Mouse (Mus musculus) liver, embryonic 12.5 days (tissue): ENCODE results near the gene Fip1l1. TPM values are rescaled to one million over a fixed set of nuclear protein-coding genes. Genes with fewer than 3 reads are reported as not detected.

Experiments
- ATAC-seq: fragments of 200-750 bp; cut with Nextera tagmentation; 2 replicates; pipeline ENCODE4 v1.8.0; 2017; ENCODE audit warnings: moderate number of reproducible peaks, mild to moderate bottlenecking, moderate library complexity
- H3K27ac ChIP-seq: fragments of 300-500 bp; sonication (generic); 2 replicates; pipeline ENCODE4 v1.5.1; 2016; ENCODE audit warnings: mild to moderate bottlenecking
- H3K27me3 ChIP-seq: fragments of 300-500 bp; sonication (generic); replicated peaks from 2 replicates; pipeline ENCODE4 v1.6.1; 2016; ENCODE audit warnings: mild to moderate bottlenecking, moderate library complexity
- H3K36me3 ChIP-seq: fragments of 300-500 bp; sonication (generic); 2 replicates; pipeline ENCODE4 v1.6.1; 2016; ENCODE audit warnings: mild to moderate bottlenecking, moderate library complexity
- H3K4me1 ChIP-seq: fragments of 300-500 bp; sonication (generic); 2 replicates; pipeline ENCODE4 v1.6.1; 2016
- H3K4me2 ChIP-seq: fragments of 300-500 bp; sonication (generic); 2 replicates; pipeline ENCODE4 v1.6.1; 2016; ENCODE audit warnings: mild to moderate bottlenecking, moderate library complexity
- H3K4me3 ChIP-seq: fragments of 300-500 bp; sonication (generic); 2 replicates; pipeline ENCODE4 v1.5.1; 2016; ENCODE audit warnings: mild to moderate bottlenecking, moderate library complexity
- H3K9ac ChIP-seq: fragments of 300-500 bp; sonication (generic); 2 replicates; pipeline ENCODE4 v1.6.1; 2016; ENCODE audit warnings: mild to moderate bottlenecking, moderate library complexity
- H3K9me3 ChIP-seq: fragments of 300-500 bp; sonication (generic); replicated peaks from 2 replicates; pipeline ENCODE4 v1.6.1; 2016; ENCODE audit warnings: mild to moderate bottlenecking, moderate library complexity
- WGBS: fragments of 180-500 bp; shearing (Covaris S2); methylation state at CpG from one replicate; pipeline ENCODE4 v1.1.7; 2016; ENCODE audit not compliant: insufficient replicate concordance; 5-methylcytosine and 5-hydroxymethylcytosine counted together
- polyA plus RNA-seq: library from polyadenylated mRNA; unstranded; fragments of >200 nt; fragmentation: Nextera tagmentation; extraction: Ambion mirVana; gene quantifications from 2 replicates; pipeline ENCODE4 v1.2.1, GENCODE M21; 2016

Fip1l1 gene
- polyA plus RNA-seq, 1 experiment from 2014 or later, result 63.3 TPM

- Histone ChIP-seq H3K4me1 (no peaks in the 10 kb centered on the region), H3K4me3 (no peak overlapping the region), H3K36me3 (peaks cover 90% of the 10 kb centered on the region), H3K9ac (no peak overlapping the region), H3K4me2 (no peak overlapping the region), H3K27me3 (no peaks in the 10 kb centered on the region), H3K27ac (no peak overlapping the region), H3K9me3 (no peaks in the 10 kb centered on the region)
- 88% methylated on average over 5 of the region's 5 CpGs for WGBS
- ATAC-seq, result no peak
These were observed 56.2 kb downstream of the Fip1l1 start for GRCm38 (mm10) chr5:74591413-74591812.

DNA sequence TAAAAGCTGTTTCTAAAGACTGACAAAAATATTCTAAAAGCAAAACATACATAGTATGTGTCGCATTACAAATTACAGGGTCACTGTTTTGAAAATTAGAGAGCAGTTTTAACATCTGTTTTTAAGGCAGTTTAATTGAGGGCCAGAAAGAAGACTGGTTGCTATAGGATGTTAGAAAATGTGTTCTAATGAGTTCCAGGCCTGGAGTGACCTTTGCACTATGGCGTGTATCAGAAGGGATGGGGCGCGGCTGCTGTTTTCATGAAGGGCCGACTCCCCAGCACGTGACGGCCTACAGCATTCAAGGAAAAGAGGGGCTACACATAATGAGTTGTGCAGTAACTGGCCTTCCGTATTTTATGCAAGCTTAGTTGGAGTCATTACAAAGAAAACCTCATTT lies 57.9 kb downstream of the Fip1l1 start:
- peaks cover 90% of the 10 kb centered on the region for H3K36me3 ChIP-seq

GRCm38 (mm10) chr5:74600010-74600409 lies 64.8 kb downstream of the Fip1l1 start:
- 83% methylated on average over 5 of the region's 5 CpGs for WGBS
- ATAC-seq, result no peak
- Histone ChIP-seq H3K4me3 (no peak overlapping the region), H3K9ac (no peak overlapping the region), H3K4me1 (no peaks in the 10 kb centered on the region), H3K4me2 (no peak overlapping the region), H3K36me3 (peaks cover 43% of the 10 kb centered on the region), H3K9me3 (no peaks in the 10 kb centered on the region), H3K27me3 (no peaks in the 10 kb centered on the region), H3K27ac (no peak overlapping the region)

More for the DNA sequence above, 57.9 kb downstream of the Fip1l1 start:
- WGBS, result 83% methylated on average over 8 of the region's 8 CpGs
- H3K4me3 ChIP-seq, result no peak overlapping the region
- H3K27me3 ChIP-seq, result no peaks in the 10 kb centered on the region
- no peak overlapping the region for H3K4me2 ChIP-seq
- no peak overlapping the region for H3K9ac ChIP-seq
- no peaks in the 10 kb centered on the region for H3K4me1 ChIP-seq
- ATAC-seq, result no peak
- H3K27ac ChIP-seq, result no peak overlapping the region
- H3K9me3 ChIP-seq, result no peaks in the 10 kb centered on the region

DNA sequence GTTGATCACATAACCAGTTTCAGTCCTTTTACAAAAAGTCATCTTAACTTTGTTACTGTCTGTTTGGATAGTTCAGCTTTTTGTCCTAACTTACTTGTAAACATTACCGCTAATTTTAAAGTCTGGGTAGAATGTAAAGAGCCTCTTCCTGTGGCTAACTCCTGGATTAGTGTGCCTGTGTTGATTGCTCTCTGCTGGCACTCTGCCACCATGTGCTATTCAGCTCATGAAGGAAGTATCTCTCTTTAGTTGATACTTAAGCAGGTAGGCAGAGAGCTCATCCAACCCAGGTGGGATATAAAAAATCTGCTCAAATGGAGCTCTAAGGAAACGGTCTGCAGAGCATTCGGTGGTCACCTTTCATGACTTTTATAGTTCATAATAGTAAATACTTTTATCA lies 65.9 kb downstream of the Fip1l1 start:
- Histone ChIP-seq H3K4me3 (no peak overlapping the region), H3K4me1 (no peaks in the 10 kb centered on the region), H3K36me3 (peaks cover 34% of the 10 kb centered on the region), H3K27ac (no peak overlapping the region), H3K9me3 (no peaks in the 10 kb centered on the region), H3K4me2 (no peak overlapping the region), H3K9ac (no peak overlapping the region), H3K27me3 (no peaks in the 10 kb centered on the region)
- no peak for ATAC-seq
- WGBS, result 71% methylated on average over 3 of the region's 3 CpGs

GRCm38 (mm10) chr5:74601965-74602364 lies 66.7 kb downstream of the Fip1l1 start:
- Histone ChIP-seq H3K4me2 (no peak overlapping the region), H3K9me3 (no peaks in the 10 kb centered on the region), H3K27me3 (no peaks in the 10 kb centered on the region), H3K4me1 (no peaks in the 10 kb centered on the region), H3K27ac (no peak overlapping the region), H3K4me3 (no peak overlapping the region), H3K9ac (no peak overlapping the region), H3K36me3 (peaks cover 28% of the 10 kb centered on the region)
- no peak for ATAC-seq
- WGBS, result 85% methylated on average over 6 of the region's 6 CpGs

DNA sequence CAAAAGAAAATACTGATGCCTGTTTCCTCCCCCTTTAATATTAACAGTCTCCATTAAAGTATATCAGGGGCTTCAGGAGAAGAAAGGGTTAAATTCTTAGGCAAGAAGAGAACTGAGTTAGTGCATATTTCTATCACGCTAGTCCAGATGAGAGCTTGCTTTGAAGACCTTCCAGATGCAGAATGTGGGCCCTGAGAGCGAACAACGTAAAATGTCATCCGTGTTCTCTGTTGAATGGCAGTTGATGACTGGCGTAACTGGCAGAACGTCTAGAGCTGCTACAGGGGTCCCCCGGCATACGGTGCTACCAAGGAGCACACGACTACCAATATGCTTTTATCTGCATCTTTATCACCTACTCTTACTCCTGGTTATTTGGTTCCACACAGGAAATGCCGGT lies 67.1 kb downstream of the Fip1l1 start:
- Histone ChIP-seq H3K4me3 (no peak overlapping the region), H3K27me3 (no peaks in the 10 kb centered on the region), H3K9me3 (no peaks in the 10 kb centered on the region), H3K9ac (no peak overlapping the region), H3K4me2 (no peak overlapping the region), H3K4me1 (no peaks in the 10 kb centered on the region), H3K36me3 (peaks cover 24% of the 10 kb centered on the region), H3K27ac (no peak overlapping the region)
- WGBS, result 79% methylated on average over 10 of the region's 10 CpGs
- no peak for ATAC-seq

- Histone ChIP-seq H3K36me3 (peaks cover 15% of the 10 kb centered on the region), H3K4me1 (no peaks in the 10 kb centered on the region), H3K27me3 (no peaks in the 10 kb centered on the region), H3K9me3 (no peaks in the 10 kb centered on the region), H3K4me2 (no peak overlapping the region), H3K4me3 (no peak overlapping the region), H3K27ac (no peak overlapping the region), H3K9ac (no peak overlapping the region)
- no peak for ATAC-seq
- WGBS, result 62% methylated on average over 4 of the region's 4 CpGs
These were observed 68.1 kb downstream of the Fip1l1 start for GRCm38 (mm10) chr5:74603306-74603705.

DNA sequence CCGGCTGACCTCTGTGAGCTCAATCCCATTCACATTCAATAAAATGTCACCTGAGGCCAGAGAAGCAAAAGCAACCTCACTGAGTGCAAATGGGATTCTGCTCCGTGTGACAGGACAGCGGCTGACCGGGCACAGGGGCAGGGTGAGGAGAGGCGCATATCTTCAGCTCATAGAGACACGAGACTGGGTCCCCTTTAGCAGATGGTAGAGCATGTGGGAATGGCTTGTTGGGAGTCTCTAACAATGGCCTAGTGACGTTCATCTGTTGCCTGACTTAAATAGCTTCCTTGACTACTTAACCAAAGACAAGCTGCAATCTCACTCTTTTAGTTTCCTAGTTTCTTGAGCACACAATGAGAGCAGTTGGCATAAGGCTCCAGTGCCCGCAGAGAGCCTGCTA lies 71.0 kb downstream of the Fip1l1 start:
- no peak overlapping the region for H3K27ac ChIP-seq
- no peaks in the 10 kb centered on the region for H3K36me3 ChIP-seq
- no peak overlapping the region for H3K4me3 ChIP-seq
- no peak for ATAC-seq
- no peaks in the 10 kb centered on the region for H3K4me1 ChIP-seq
- H3K9ac ChIP-seq, result no peak overlapping the region
- H3K9me3 ChIP-seq, result no peaks in the 10 kb centered on the region
- 78% methylated on average over 8 of the region's 8 CpGs for WGBS
- H3K4me2 ChIP-seq, result no peak overlapping the region
- no peaks in the 10 kb centered on the region for H3K27me3 ChIP-seq

- H3K27ac ChIP-seq, result no peak overlapping the region
- ATAC-seq, result no peak
These were observed 75.3 kb downstream of the Fip1l1 start for GRCm38 (mm10) chr5:74610511-74610910.

GRCm38 (mm10) chr5:74612713-74613112 lies 77.5 kb downstream of the Fip1l1 start:
- no peak overlapping the region for H3K4me3 ChIP-seq
- WGBS, result 70% methylated on average over 5 of the region's 5 CpGs
- ATAC-seq, result no peak

More at GRCm38 (mm10) chr5:74610511-74610910, 75.3 kb downstream of the Fip1l1 start:
- H3K4me2 ChIP-seq, result no peak overlapping the region
- H3K36me3 ChIP-seq, result no peaks in the 10 kb centered on the region
- H3K9me3 ChIP-seq, result no peaks in the 10 kb centered on the region
- no peaks in the 10 kb centered on the region for H3K27me3 ChIP-seq
- no peak overlapping the region for H3K9ac ChIP-seq
- no peak overlapping the region for H3K4me3 ChIP-seq
- H3K4me1 ChIP-seq, result 0 out of 2 replicates have a peak, but pooled peaks cover 4% of the 10 kb centered on the region
- WGBS, result 68% methylated on average over 10 of the region's 10 CpGs

DNA sequence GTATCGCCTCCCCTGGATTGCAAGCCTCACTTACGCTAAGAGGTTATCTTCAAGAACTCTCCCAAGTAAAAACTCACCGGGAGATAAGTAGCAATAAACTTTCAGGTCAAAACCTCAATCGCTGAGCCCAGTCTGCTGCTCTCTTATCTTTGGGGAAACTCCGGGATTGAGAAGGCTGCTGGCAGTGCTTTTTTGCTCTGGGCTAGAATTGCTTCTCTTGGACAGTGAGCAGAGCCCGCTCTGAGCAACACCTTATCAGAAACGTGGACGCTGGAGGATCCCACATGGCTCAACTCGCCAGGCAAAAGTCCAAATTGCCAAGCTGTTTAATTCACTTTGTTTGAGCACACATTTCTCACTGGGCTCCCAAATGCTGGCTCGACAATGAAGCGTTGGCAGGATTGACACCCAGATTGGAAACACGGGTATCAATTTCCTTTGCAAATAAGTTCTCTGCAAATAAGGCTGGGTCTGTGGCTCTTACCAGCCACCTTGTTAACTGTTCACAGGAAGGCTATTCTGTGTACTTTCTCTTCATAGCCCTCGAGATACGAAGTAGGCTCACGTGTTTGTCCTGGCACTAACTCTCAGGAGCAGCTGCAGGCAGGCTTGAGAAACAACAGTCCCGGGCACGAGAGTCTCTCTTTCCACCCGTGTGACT lies 78.4 kb downstream of the Fip1l1 start:
- H3K36me3 ChIP-seq, result no peaks in the 10 kb centered on the region
- 48% methylated on average over 18 of the region's 18 CpGs for WGBS
- no peak for ATAC-seq
- no peak overlapping the region for H3K27ac ChIP-seq
- H3K9ac ChIP-seq, result no peak overlapping the region
- 0 out of 2 replicates have a peak, but pooled peaks cover 4% of the 10 kb centered on the region for H3K4me1 ChIP-seq
- no peak overlapping the region for H3K4me2 ChIP-seq
- no peaks in the 10 kb centered on the region for H3K9me3 ChIP-seq
- no peaks in the 10 kb centered on the region; the same call in 1 of the 2 replicates for H3K27me3 ChIP-seq
- no peak overlapping the region for H3K4me3 ChIP-seq

More at GRCm38 (mm10) chr5:74612713-74613112, 77.5 kb downstream of the Fip1l1 start:
- H3K36me3 ChIP-seq, result no peaks in the 10 kb centered on the region
- H3K9me3 ChIP-seq, result no peaks in the 10 kb centered on the region
- H3K4me1 ChIP-seq, result 0 out of 2 replicates have a peak, but pooled peaks cover 4% of the 10 kb centered on the region
- H3K27me3 ChIP-seq, result no peaks in the 10 kb centered on the region; the same call in 1 of the 2 replicates
- H3K4me2 ChIP-seq, result no peak overlapping the region
- H3K27ac ChIP-seq, result no peak overlapping the region
- no peak overlapping the region for H3K9ac ChIP-seq

- Histone ChIP-seq H3K9me3 (no peaks in the 10 kb centered on the region), H3K4me1 (0 out of 2 replicates have a peak, but pooled peaks cover 4% of the 10 kb centered on the region), H3K27ac (no peak overlapping the region), H3K4me3 (no peak overlapping the region), H3K4me2 (no peak overlapping the region), H3K9ac (no peak overlapping the region), H3K36me3 (no peaks in the 10 kb centered on the region), H3K27me3 (no peaks in the 10 kb centered on the region; the same call in 1 of the 2 replicates)
- WGBS, result 44% methylated on average over 7 of the region's 13 CpGs
- no peak for ATAC-seq
These were observed 82.7 kb downstream of the Fip1l1 start for GRCm38 (mm10) chr5:74617816-74618572.
